Mouse (Mus musculus): Measurements from ENCODE around the gene Crnkl1. TPM values are rescaled to one million over a fixed set of nuclear protein-coding genes. Genes with fewer than 3 reads are reported as not detected.
"Not testable (repeated sequence)": the region's sequence is repeated elsewhere in the genome, so short reads cannot be mapped to it uniquely, and the experiment has no call there.

Gene Crnkl1
- polyA plus RNA-seq, 1 experiment from 2014 or later, result 36.1 TPM

- Histone ChIP-seq H3K27ac (no peak overlapping the region), H3K4me3 (replicated peaks) (no peak overlapping the region), H3K4me2 (no peak overlapping the region), H3K9me3 (no peaks in the 10 kb centered on the region), H3K9ac (replicated peaks) (no peak overlapping the region), H3K27me3 (no peaks in the 10 kb centered on the region), H3K36me3 (peaks cover 94% of the 10 kb centered on the region), H3K4me1 (replicated peaks) (no peaks in the 10 kb centered on the region)
- no peak for ATAC-seq (ENCODE audit: insufficient number of reproducible peaks, insufficient read depth, low FRiP score, low TSS enrichment, low read depth)
- 84% methylated on average over 8 of the region's 8 CpGs for WGBS
These were observed 13.7 kb downstream of the Crnkl1 start for GRCm38 (mm10) chr2:145920941-145921650.

GRCm38 (mm10) chr2:145905884-145906283, 28.9 kb downstream of the Crnkl1 start:
- 43% methylated on average over 4 of the region's 4 CpGs for WGBS
- not testable (repeated sequence) for H3K27ac ChIP-seq; H3K27me3 ChIP-seq; H3K9ac ChIP-seq (replicated peaks); H3K4me2 ChIP-seq; H3K9me3 ChIP-seq; H3K4me3 ChIP-seq (replicated peaks); ATAC-seq (ENCODE audit: insufficient number of reproducible peaks, insufficient read depth, low FRiP score, low TSS enrichment, low read depth)
- H3K4me1 ChIP-seq (replicated peaks), result peaks cover 16% of the 10 kb centered on the region
- peaks cover 38% of the 10 kb centered on the region for H3K36me3 ChIP-seq

- H3K36me3 ChIP-seq, result peaks cover 31% of the 10 kb centered on the region
- 82% methylated on average over 6 of the region's 6 CpGs for WGBS
- peak overlapping the region; percentile 62; the same call in 1 of the 2 replicates for H3K4me2 ChIP-seq
- H3K27ac ChIP-seq, result no peak overlapping the region
- H3K9me3 ChIP-seq, result no peaks in the 10 kb centered on the region
- no peaks in the 10 kb centered on the region for H3K27me3 ChIP-seq
- no peak overlapping the region for H3K4me3 ChIP-seq (replicated peaks)
- no peak for ATAC-seq (ENCODE audit: insufficient number of reproducible peaks, insufficient read depth, low FRiP score, low TSS enrichment, low read depth)
- peaks cover 16% of the 10 kb centered on the region for H3K4me1 ChIP-seq (replicated peaks)
- H3K9ac ChIP-seq (replicated peaks), result no peak overlapping the region
These were observed 29.7 kb downstream of the Crnkl1 start for GRCm38 (mm10) chr2:145905156-145905555.

- peak overlapping the region; percentile 99 for H3K4me3 ChIP-seq (replicated peaks)
- H3K9me3 ChIP-seq, result no peaks in the 10 kb centered on the region
- no peak overlapping the region for H3K27ac ChIP-seq
- ATAC-seq (ENCODE audit: insufficient number of reproducible peaks, insufficient read depth, low FRiP score, low TSS enrichment, low read depth), result no peak
- H3K36me3 ChIP-seq, result peaks cover 22% of the 10 kb centered on the region
- peaks cover 16% of the 10 kb centered on the region for H3K4me1 ChIP-seq (replicated peaks)
- peak overlapping the region; percentile 62 for H3K4me2 ChIP-seq
- H3K9ac ChIP-seq (replicated peaks), result peak overlapping the region; percentile 95
- H3K27me3 ChIP-seq, result no peaks in the 10 kb centered on the region
- WGBS, result 33% methylated on average over 12 of the region's 12 CpGs
These were observed 30.7 kb downstream of the Crnkl1 start for GRCm38 (mm10) chr2:145903983-145904616.

GRCm38 (mm10) chr2:145903061-145903901, 31.5 kb downstream of the Crnkl1 start:
- ATAC-seq (ENCODE audit: insufficient number of reproducible peaks, insufficient read depth, low FRiP score, low TSS enrichment, low read depth), result peak; percentile 85
- H3K36me3 ChIP-seq, result peaks cover 16% of the 10 kb centered on the region; the same call in 1 of the 2 replicates
- under 1% methylated on average over 68 of the region's 68 CpGs for WGBS

DNA sequence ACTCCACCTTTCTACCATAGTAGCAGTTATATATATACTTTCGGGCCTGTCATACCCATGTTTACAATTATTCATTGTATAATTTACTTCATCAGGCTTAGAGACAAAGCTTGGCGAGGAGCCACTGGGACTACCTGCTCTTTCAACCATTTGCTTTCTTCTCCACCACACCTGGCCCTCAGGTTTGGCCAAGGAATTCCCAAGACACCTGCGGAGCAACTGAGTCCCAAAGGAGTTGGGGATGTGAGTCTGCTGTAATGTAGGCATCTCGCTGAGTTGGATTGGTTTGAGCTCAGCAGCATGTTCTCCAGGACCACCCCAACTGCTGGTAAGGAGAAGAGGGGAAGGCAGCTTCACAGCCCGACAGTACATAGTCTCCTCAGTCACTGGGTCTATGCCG, 33.0 kb downstream of the Crnkl1 start, which contains the start of gene Naa20:
Gene Naa20 (plus strand): TSS at position 239 of the 400 bp plus-strand sequence.
- H3K27me3 ChIP-seq, result no peaks in the 10 kb centered on the region
- WGBS, result 92% methylated on average over 6 of the region's 6 CpGs
- peaks cover 7% of the 10 kb centered on the region; the same call in 1 of the 2 replicates for H3K36me3 ChIP-seq
- no peaks in the 10 kb centered on the region for H3K9me3 ChIP-seq
- H3K4me1 ChIP-seq (replicated peaks), result peaks cover 16% of the 10 kb centered on the region
- peak within 1 kb of the TSS; percentile 85; the same call in 1 of the 2 replicates for H3K27ac ChIP-seq
- 0 out of 2 replicates have a peak within 1 kb of the TSS, but pooled peaks have one; percentile 34 for H3K9ac ChIP-seq (replicated peaks)
- no peak for ATAC-seq (ENCODE audit: insufficient number of reproducible peaks, insufficient read depth, low FRiP score, low TSS enrichment, low read depth)
- peak within 1 kb of the TSS; percentile 99 for H3K4me3 ChIP-seq (replicated peaks)
- H3K4me2 ChIP-seq, result peak within 1 kb of the TSS; percentile 62

More at GRCm38 (mm10) chr2:145903061-145903901, 31.5 kb downstream of the Crnkl1 start:
- peak overlapping the region; percentile 99 for H3K4me3 ChIP-seq (replicated peaks)
- peak overlapping the region; percentile 85 for H3K27ac ChIP-seq
- no peaks in the 10 kb centered on the region for H3K27me3 ChIP-seq
- peak overlapping the region; percentile 62 for H3K4me2 ChIP-seq
- H3K4me1 ChIP-seq (replicated peaks), result peaks cover 16% of the 10 kb centered on the region
- peak overlapping the region; percentile 95 for H3K9ac ChIP-seq (replicated peaks)
- no peaks in the 10 kb centered on the region for H3K9me3 ChIP-seq

DNA sequence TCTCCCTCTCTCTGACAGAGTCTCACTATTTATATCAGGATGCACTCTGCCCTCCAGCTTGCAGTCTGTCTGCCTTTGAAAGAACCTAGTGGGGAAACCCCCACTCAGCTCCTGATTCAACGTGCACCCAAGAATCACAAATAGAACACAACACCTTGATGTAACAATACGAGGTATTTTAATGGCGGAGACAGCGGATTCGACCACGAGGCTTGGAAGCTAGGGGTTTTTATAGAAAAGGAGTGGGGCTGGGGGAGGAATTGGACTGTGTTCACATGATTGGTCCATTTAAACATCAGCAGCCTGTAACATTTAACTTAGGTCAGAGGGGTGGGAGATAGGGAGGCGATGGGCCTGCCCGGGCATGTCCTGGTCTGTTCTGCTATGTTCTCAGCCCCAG, 34.5 kb downstream of the Crnkl1 start:
- H3K9ac ChIP-seq (replicated peaks); H3K4me3 ChIP-seq (replicated peaks); H3K27ac ChIP-seq; H3K9me3 ChIP-seq; H3K4me2 ChIP-seq; H3K36me3 ChIP-seq; H3K27me3 ChIP-seq; ATAC-seq (ENCODE audit: insufficient number of reproducible peaks, insufficient read depth, low FRiP score, low TSS enrichment, low read depth): not testable (repeated sequence)
- WGBS, result 75% methylated on average over 8 of the region's 8 CpGs
- peaks cover 14% of the 10 kb centered on the region for H3K4me1 ChIP-seq (replicated peaks)

DNA sequence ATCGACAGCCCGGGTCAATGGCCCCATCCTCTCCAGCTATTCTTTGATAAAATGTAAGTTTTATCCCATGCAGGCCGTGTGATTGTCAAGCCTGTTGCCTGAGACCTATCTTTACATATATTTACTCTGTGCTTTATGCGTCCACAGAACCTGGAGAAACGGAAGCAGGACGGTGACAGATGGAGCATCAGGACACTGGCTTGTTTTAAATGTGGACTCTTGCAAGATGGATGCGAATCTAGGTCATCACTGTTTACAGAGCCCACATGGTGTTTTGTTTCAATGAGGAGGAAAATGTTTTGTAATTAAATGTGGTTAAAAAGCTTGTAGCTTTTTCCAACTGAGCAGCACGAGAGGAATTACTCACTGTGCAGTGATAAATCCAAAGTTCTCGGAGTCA, 36.7 kb downstream of the Crnkl1 start:
- no peak for ATAC-seq (ENCODE audit: insufficient number of reproducible peaks, insufficient read depth, low FRiP score, low TSS enrichment, low read depth)
- 86% methylated on average over 9 of the region's 9 CpGs for WGBS
- no peaks in the 10 kb centered on the region for H3K9me3 ChIP-seq

GRCm38 (mm10) chr2:145893756-145894155, 41.1 kb downstream of the Crnkl1 start:
- no peaks in the 10 kb centered on the region for H3K27me3 ChIP-seq
- H3K4me3 ChIP-seq (replicated peaks), result no peak overlapping the region
- WGBS, result 94% methylated on average over 6 of the region's 6 CpGs
- ATAC-seq (ENCODE audit: insufficient number of reproducible peaks, insufficient read depth, low FRiP score, low TSS enrichment, low read depth), result no peak
- H3K4me2 ChIP-seq, result no peak overlapping the region
- H3K9me3 ChIP-seq, result no peaks in the 10 kb centered on the region
- peaks cover 7% of the 10 kb centered on the region for H3K4me1 ChIP-seq (replicated peaks)
- no peak overlapping the region for H3K27ac ChIP-seq
- no peak overlapping the region for H3K9ac ChIP-seq (replicated peaks)
- no peaks in the 10 kb centered on the region for H3K36me3 ChIP-seq

More for the DNA sequence above, 36.7 kb downstream of the Crnkl1 start:
- H3K36me3 ChIP-seq, result no peaks in the 10 kb centered on the region
- no peak overlapping the region for H3K27ac ChIP-seq
- H3K9ac ChIP-seq (replicated peaks), result no peak overlapping the region
- H3K27me3 ChIP-seq, result no peaks in the 10 kb centered on the region
- H3K4me2 ChIP-seq, result no peak overlapping the region
- H3K4me1 ChIP-seq (replicated peaks), result no peaks in the 10 kb centered on the region
- no peak overlapping the region for H3K4me3 ChIP-seq (replicated peaks)

GRCm38 (mm10) chr2:145890571-145890970, 44.2 kb downstream of the Crnkl1 start:
- no peaks in the 10 kb centered on the region for H3K9me3 ChIP-seq
- WGBS, result 81% methylated on average over 2 of the region's 2 CpGs
- no peak overlapping the region for H3K9ac ChIP-seq (replicated peaks)
- no peak for ATAC-seq (ENCODE audit: insufficient number of reproducible peaks, insufficient read depth, low FRiP score, low TSS enrichment, low read depth)
- H3K4me3 ChIP-seq (replicated peaks), result no peak overlapping the region
- H3K27me3 ChIP-seq, result no peaks in the 10 kb centered on the region
- H3K36me3 ChIP-seq, result peaks cover 21% of the 10 kb centered on the region
- no peak overlapping the region for H3K27ac ChIP-seq
- peaks cover 24% of the 10 kb centered on the region for H3K4me1 ChIP-seq (replicated peaks)
- no peak overlapping the region for H3K4me2 ChIP-seq

All from limb, embryonic 12.5 days (tissue).